Mouse (Mus musculus) limb, embryonic 13.5 days (tissue): ENCODE measurements around the gene Htr1d. TPM values are rescaled to one million over a fixed set of nuclear protein-coding genes. Genes with fewer than 3 reads are reported as not detected.

Experiments
- ATAC-seq: fragments of 200-750 bp; cut with Nextera tagmentation; 2 replicates; pipeline ENCODE4 v1.8.0; 2017; ENCODE audit warnings: low read depth, moderate number of reproducible peaks, moderate TSS enrichment; ENCODE audit not compliant: low FRiP score
- H3K27ac ChIP-seq: fragments of 300-500 bp; sonication (generic); 2 replicates; pipeline ENCODE4 v1.5.1; 2015; ENCODE audit warnings: inconsistent platforms, mild to moderate bottlenecking, moderate library complexity
- H3K27me3 ChIP-seq: fragments of 300-500 bp; sonication (generic); 2 replicates; pipeline ENCODE4 v1.6.1; 2015; ENCODE audit warnings: mild to moderate bottlenecking, inconsistent platforms
- H3K36me3 ChIP-seq: fragments of 300-500 bp; sonication (generic); 2 replicates; pipeline ENCODE4 v1.6.1; 2015; ENCODE audit warnings: inconsistent platforms, mild to moderate bottlenecking, moderate library complexity
- H3K4me1 ChIP-seq: fragments of 300-500 bp; sonication (generic); 2 replicates; pipeline ENCODE4 v1.6.1; 2015; ENCODE audit warnings: inconsistent platforms
- H3K4me2 ChIP-seq: fragments of 300-500 bp; sonication (generic); replicated peaks from 2 replicates; pipeline ENCODE4 v1.6.1; 2015; ENCODE audit warnings: inconsistent platforms, mild to moderate bottlenecking, moderate library complexity
- H3K4me3 ChIP-seq: fragments of 300-500 bp; sonication (generic); 2 replicates; pipeline ENCODE4 v1.5.1; 2015; ENCODE audit warnings: moderate library complexity, mild to moderate bottlenecking, inconsistent platforms
- H3K9ac ChIP-seq: fragments of 300-500 bp; sonication (generic); 2 replicates; pipeline ENCODE4 v1.6.1; 2015; ENCODE audit warnings: mild to moderate bottlenecking, inconsistent platforms
- H3K9me3 ChIP-seq: fragments of 300-500 bp; sonication (generic); 2 replicates; pipeline ENCODE4 v1.6.1; 2016; ENCODE audit warnings: inconsistent platforms
- WGBS: fragments of 180-500 bp; shearing (Covaris S2); methylation state at CpG from one replicate; pipeline ENCODE4 v1.1.7; 2015; 5-methylcytosine and 5-hydroxymethylcytosine counted together
- polyA plus RNA-seq: library from polyadenylated mRNA; unstranded; fragments of >200 nt; fragmentation: Nextera tagmentation; extraction: Ambion mirVana; gene quantifications from 2 replicates; pipeline ENCODE4 v1.2.1, GENCODE M21; 2015

The Htr1d gene
- polyA plus RNA-seq, 1 experiment from 2014 or later: 0.55 TPM

GRCm38 (mm10) chr4:136469371-136469903 lies 46.1 kb downstream of the Htr1d start, which contains the start of gene Luzp1:
Gene Luzp1, plus strand, starts transcription at chr4:136469761.
- H3K4me1 ChIP-seq: peaks cover 51% of the 10 kb centered on the region
- H3K4me2 ChIP-seq: peak within 1 kb of the TSS; percentile 74
- H3K27ac ChIP-seq: peak within 1 kb of the TSS; percentile 97
- no peaks in the 10 kb centered on the region for H3K36me3 ChIP-seq
- H3K9ac ChIP-seq: peak within 1 kb of the TSS; percentile 85
- ATAC-seq: peak; percentile 93
- under 1% methylated on average over 36 of the region's 36 CpGs for WGBS
- no peaks in the 10 kb centered on the region for H3K9me3 ChIP-seq
- peak within 1 kb of the TSS; percentile 68 for H3K4me3 ChIP-seq
- H3K27me3 ChIP-seq: peaks cover 2% of the 10 kb centered on the region

DNA sequence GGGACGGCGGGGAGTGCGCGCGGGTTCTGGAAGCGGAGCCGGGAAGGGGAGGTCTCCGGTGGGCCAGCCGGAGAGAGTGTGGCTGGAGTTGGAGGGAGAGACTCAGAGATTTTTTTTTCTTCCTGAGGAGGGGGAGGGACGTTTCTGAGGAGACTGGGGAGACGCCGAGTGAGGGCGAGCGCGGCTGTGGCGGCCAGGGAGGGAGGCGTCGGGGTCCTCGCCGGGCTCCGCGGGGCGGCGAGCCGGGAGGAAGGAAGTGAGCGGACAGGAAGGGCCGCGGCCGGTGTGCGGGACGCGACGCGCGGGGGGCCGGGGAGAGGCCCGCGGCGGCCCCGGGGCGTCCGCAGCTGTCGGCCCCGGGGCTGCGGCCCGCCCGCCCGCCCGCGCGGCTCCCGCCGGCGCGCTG lies 46.6 kb downstream of the Htr1d start:
- peak; percentile 85 for ATAC-seq
- H3K4me1 ChIP-seq: peaks cover 47% of the 10 kb centered on the region
- H3K9ac ChIP-seq: peak overlapping the region; percentile 85
- H3K4me2 ChIP-seq: peak overlapping the region; percentile 74
- WGBS: 2% methylated on average over 17 of the region's 55 CpGs
- peak overlapping the region; percentile 68 for H3K4me3 ChIP-seq
- H3K9me3 ChIP-seq: no peaks in the 10 kb centered on the region
- peak overlapping the region; percentile 97 for H3K27ac ChIP-seq
- H3K36me3 ChIP-seq: no peaks in the 10 kb centered on the region
- no peaks in the 10 kb centered on the region for H3K27me3 ChIP-seq

DNA sequence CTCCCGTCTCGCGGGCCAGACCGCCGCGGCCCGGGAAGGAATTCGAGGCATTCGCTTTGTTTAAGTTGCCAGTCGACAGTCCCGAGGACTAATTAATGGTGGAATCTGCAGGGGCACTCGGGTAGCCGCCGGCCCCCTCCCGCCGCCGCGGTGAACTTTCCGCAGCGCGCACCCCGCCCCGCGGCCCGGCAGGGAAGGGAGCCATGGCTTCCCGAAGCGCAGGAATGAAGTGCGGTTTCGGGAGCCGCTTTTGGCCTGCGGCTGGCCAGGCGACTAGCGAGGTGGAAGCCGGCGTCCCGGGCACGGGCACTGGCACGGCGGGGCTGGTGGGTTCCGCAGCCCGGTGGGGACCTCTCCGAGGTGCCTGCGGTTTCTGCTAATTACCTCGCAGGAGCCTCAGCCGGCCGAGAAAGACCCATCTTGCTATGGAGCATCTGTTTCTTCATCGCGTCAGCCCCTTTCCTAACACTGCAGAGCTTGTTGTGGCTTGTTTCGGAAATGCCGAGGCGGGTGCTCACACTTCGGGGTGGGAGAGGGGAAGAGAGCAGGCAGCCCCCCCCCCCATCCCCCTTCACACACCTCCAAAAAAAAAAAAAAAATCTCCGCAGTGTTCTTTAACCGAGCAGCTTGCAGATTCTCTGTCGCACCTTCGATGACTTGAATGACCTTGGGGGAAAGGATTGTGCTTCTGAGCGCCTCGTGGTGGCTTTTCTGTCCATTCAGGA lies 47.2 kb downstream of the Htr1d start:
- 0 out of 2 replicates have a peak, but pooled peaks cover 3% of the 10 kb centered on the region for H3K36me3 ChIP-seq
- peak; percentile 35 for ATAC-seq
- H3K9ac ChIP-seq: peak overlapping the region; percentile 85
- 0% methylated on average over 58 of the region's 58 CpGs for WGBS
- peak overlapping the region; percentile 74 for H3K4me2 ChIP-seq
- peak overlapping the region; percentile 97 for H3K27ac ChIP-seq
- no peaks in the 10 kb centered on the region for H3K9me3 ChIP-seq
- H3K4me3 ChIP-seq: peak overlapping the region; percentile 68
- H3K4me1 ChIP-seq: peaks cover 42% of the 10 kb centered on the region
- H3K27me3 ChIP-seq: no peaks in the 10 kb centered on the region

- WGBS: 93% methylated on average over 1 of the region's 1 CpGs
- no peak for ATAC-seq
- no peak overlapping the region for H3K27ac ChIP-seq
Observed at GRCm38 (mm10) chr4:136476692-136477091, 53.4 kb downstream of the Htr1d start.

GRCm38 (mm10) chr4:136486549-136486948 lies 63.2 kb downstream of the Htr1d start:
- peaks cover 4% of the 10 kb centered on the region; the same call in 1 of the 2 replicates for H3K36me3 ChIP-seq
- 85% methylated on average over 2 of the region's 2 CpGs for WGBS
- H3K27me3 ChIP-seq: no peaks in the 10 kb centered on the region
- no peak overlapping the region for H3K4me3 ChIP-seq
- no peak overlapping the region for H3K9ac ChIP-seq
- ATAC-seq: no peak
- no peak overlapping the region for H3K4me2 ChIP-seq
- no peaks in the 10 kb centered on the region; the same call in 1 of the 2 replicates for H3K9me3 ChIP-seq
- no peaks in the 10 kb centered on the region for H3K4me1 ChIP-seq
- no peak overlapping the region for H3K27ac ChIP-seq

More at GRCm38 (mm10) chr4:136476692-136477091, 53.4 kb downstream of the Htr1d start:
- Histone ChIP-seq H3K4me2 (no peak overlapping the region), H3K9ac (no peak overlapping the region), H3K4me3 (no peak overlapping the region), H3K36me3 (0 out of 2 replicates have a peak, but pooled peaks cover 3% of the 10 kb centered on the region), H3K9me3 (no peaks in the 10 kb centered on the region), H3K27me3 (no peaks in the 10 kb centered on the region), H3K4me1 (peaks cover 12% of the 10 kb centered on the region)

Other genes with a start within 250 kb of the Htr1d start
- gene Asap3, start 217.2 kb upstream of the Htr1d start, polyA plus RNA-seq: 15.1 and 16.4 TPM in 2 replicates
- 8.1 and 9.0 TPM in 2 replicates for gene Tcea3, start 175.8 kb upstream of the Htr1d start, polyA plus RNA-seq
- gene Zfp46, start 138.8 kb upstream of the Htr1d start, polyA plus RNA-seq: 24.3 and 28.4 TPM in 2 replicates
- gene Hnrnpr, start 112.6 kb upstream of the Htr1d start, polyA plus RNA-seq: 262 and 263 TPM in 2 replicates
- 0.10 and 0.29 TPM in 2 replicates for gene 6030445D17Rik, start 38.7 kb downstream of the Htr1d start, polyA plus RNA-seq
- 155 TPM in 2 replicates for gene Luzp1, start 46.2 kb downstream of the Htr1d start, polyA plus RNA-seq
- gene Kdm1a, start 179.2 kb downstream of the Htr1d start, polyA plus RNA-seq: 46.5 and 46.9 TPM in 2 replicates
- not detected in 2 replicates for gene Tex46, start 186.9 kb downstream of the Htr1d start, polyA plus RNA-seq
- gene Lactbl1, start 199.1 kb downstream of the Htr1d start, polyA plus RNA-seq: 0.05 TPM in 1 of 2 replicates, not detected in the other